Mouse (Mus musculus): ENCODE results near the gene Rbm8a. TPM values are rescaled to one million over a fixed set of nuclear protein-coding genes. Genes with fewer than 3 reads are reported as not detected.
A peak's percentile ranks its signal among the peaks of the same experiment; 100 is the strongest.

The Rbm8a gene
- total RNA-seq, 2 experiments from 2014 or later, result 51.4 to 52.0 TPM

DNA sequence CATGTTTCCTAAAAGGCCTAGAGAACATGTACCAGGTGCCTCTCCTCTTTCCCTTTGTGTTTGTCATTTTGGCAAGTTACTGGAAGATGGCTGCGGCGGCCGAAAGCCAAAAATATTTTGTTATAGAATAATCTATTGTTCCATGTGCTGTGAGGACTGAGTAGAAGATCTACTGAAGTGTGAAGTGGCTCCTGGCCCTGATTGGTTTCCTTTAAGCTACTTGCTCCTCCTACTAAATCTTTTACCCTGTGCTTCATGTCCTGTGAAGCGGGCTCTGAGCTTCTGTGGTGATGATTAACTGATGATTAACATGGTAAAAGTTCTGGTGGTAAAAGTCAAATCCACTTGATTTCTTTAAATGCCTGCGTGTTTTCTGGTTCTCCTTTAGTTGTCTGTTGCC lies 37.2 kb downstream of the Rbm8a start:
- Histone ChIP-seq H3K4me3 (no peak overlapping the region), H3K27ac (no peak overlapping the region)
- no peak for DNase-seq (ENCODE audit: low spot score in 2 of 2)
- TF ChIP-seq CTCF (conservative IDR thresholded peaks at IDR 0.05), result no peak

- Histone ChIP-seq H3K4me3 (no peak overlapping the region), H3K27ac (no peak overlapping the region)
- peak; percentile 62 for TF ChIP-seq CTCF (conservative IDR thresholded peaks at IDR 0.05)
- DNase-seq (ENCODE audit: low spot score in 2 of 2), result no peak
Observed at GRCm38 (mm10) chr3:96667316-96667715, 37.6 kb downstream of the Rbm8a start.

- TF ChIP-seq CTCF (conservative IDR thresholded peaks at IDR 0.05), result no peak
- DNase-seq (ENCODE audit: low spot score in 2 of 2), result no peak
- H3K4me3 ChIP-seq, result no peak overlapping the region
Observed at GRCm38 (mm10) chr3:96668424-96669067, 38.8 kb downstream of the Rbm8a start.

DNA sequence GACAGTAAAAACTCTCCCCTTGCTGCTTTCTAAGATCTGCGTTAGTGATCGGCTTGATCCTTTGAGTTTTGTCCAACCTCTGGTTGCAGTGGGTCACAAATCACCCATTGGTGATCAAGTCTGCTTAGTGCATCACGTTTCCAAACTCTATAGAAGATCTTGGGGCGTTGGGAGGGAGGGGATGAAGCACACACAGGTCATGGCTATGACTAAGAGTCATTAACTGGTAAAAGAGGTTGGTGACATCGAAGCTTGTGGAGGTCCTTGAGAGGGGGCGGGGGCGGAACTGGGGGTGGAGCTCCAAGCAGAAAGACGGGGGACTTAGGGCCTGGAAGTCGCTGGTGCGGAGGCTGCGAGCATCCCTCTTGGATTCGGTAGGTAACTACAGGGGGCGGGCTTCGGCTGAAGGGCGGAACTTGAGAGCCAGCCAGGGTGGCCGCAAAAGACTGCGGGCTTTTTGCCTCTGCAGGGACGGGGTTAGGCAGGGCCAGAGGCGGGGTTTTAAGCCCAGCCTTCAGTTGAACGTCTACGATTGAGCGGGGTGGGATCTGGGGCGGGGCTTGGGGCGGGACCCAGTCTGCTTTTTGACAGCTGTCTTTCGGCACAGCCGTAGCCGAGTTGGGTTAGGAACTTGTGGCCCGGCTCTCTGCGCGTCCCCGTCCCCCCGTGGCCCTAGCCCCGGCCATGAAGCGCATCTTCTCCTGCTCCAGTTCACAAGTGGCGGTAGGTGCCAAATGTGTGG lies 40.2 kb downstream of the Rbm8a start, which contains the start of gene Ankrd35:
Gene Ankrd35 (plus strand): TSS at position 405 of the 742 bp plus-strand sequence.
- peak; percentile 59 to 66 for DNase-seq (ENCODE audit: low spot score in 2 of 2)
- TF ChIP-seq CTCF (conservative IDR thresholded peaks at IDR 0.05), result peak; percentile 55
- H3K27ac ChIP-seq, result peak within 1 kb of the TSS; percentile 70; the same call in 1 of the 2 replicates
- H3K4me3 ChIP-seq, result peak within 1 kb of the TSS; percentile 71

More at GRCm38 (mm10) chr3:96668424-96669067, 38.8 kb downstream of the Rbm8a start:
- H3K27ac ChIP-seq, result no peak overlapping the region

DNA sequence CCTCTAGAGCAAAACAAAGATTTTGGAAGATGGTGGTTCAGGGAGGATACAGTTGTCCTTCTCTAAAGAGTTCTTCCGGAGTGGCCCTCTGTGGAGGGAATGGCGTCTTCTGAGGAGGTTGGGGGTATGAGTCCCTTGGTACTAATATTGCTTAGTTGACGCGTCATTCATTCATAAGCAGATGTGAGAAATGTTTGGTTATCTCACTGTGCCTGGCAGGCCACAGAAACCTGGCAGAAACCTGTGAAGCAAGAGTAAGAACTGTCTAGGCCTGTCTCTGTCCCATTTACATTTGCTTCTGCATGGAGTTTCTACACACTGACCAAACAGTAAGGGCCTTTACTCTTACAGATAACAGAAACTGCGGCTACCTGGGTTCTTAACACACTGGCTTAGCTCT lies 41.8 kb downstream of the Rbm8a start:
- Histone ChIP-seq H3K4me3 (no peak overlapping the region), H3K27ac (no peak overlapping the region)
- no peak for TF ChIP-seq CTCF (conservative IDR thresholded peaks at IDR 0.05)
- DNase-seq (ENCODE audit: low spot score in 2 of 2), result no peak

GRCm38 (mm10) chr3:96673514-96673913 lies 43.8 kb downstream of the Rbm8a start:
- no peak overlapping the region for H3K4me3 ChIP-seq
- no peak for TF ChIP-seq CTCF (conservative IDR thresholded peaks at IDR 0.05)
- no peak for DNase-seq (ENCODE audit: low spot score in 2 of 2)
- H3K27ac ChIP-seq, result no peak overlapping the region

DNA sequence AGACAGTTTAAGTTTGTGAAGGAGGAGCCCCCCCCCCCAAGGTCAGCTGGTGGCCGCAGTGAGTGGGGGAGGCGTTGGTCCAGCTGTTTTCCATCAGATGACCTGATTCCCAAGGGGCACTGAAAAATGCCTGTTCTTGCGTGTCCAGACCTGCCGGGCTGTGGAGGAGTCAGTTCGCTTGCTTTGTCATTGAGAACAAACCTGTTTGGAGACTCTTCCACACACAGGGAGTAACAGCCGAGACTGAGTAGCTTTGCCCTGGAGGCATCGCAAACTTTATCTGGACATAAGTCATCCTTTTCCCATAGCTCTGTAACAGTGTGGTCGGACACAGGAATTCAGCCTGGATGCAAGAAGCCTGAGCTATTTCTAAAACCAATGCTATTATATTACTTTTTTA lies 44.7 kb downstream of the Rbm8a start:
- TF ChIP-seq CTCF (conservative IDR thresholded peaks at IDR 0.05), result no peak
- no peak overlapping the region for H3K4me3 ChIP-seq

DNA sequence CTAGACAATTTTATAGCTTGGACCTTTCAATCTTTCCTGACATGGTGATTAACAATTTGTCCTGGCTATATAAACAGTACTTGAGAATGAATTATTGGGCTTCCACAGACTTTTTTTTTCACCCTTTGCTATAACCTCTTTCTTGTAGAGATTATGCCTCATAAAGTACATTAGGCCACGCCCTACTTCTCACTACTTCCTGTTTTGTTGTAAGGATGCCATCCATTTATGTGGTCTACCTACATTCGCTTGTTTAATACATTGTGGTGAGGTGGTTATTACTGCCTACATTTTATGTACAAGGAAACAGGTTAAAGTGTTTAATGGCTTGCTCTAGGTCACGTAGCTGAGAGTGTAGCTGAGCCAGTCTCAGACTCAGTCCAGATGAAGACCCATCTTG lies 45.4 kb downstream of the Rbm8a start:
- H3K4me3 ChIP-seq, result no peak overlapping the region
- no peak for DNase-seq (ENCODE audit: low spot score in 2 of 2)
- no peak overlapping the region for H3K27ac ChIP-seq
- TF ChIP-seq CTCF (conservative IDR thresholded peaks at IDR 0.05), result no peak

More for the DNA sequence above, 44.7 kb downstream of the Rbm8a start:
- H3K27ac ChIP-seq, result no peak overlapping the region
- DNase-seq (ENCODE audit: low spot score in 2 of 2), result no peak

- Histone ChIP-seq H3K4me3 (no peak overlapping the region), H3K27ac (no peak overlapping the region)
- TF ChIP-seq CTCF (conservative IDR thresholded peaks at IDR 0.05), result no peak
- DNase-seq (ENCODE audit: low spot score in 2 of 2), result no peak
Observed at GRCm38 (mm10) chr3:96675690-96676089, 46.0 kb downstream of the Rbm8a start.

DNA sequence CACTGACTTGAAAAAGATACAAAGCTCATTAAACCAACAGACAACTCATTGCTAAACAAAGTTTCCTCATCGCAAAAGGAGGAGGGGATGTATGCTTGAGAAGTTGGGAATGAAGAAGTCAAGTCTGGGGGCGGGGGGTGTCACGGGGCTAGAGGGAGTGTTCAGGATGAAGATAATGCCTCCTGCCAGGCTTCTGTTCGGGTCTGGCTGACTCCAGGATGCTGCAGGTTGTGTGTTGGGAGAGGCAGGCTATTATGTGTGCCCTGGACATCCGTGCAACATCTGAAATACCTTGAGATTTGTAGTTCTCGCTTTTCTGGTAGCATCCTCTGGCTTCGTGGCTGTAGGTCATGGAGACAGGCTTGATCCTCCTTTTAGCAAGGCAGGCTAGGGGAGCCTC lies 48.7 kb downstream of the Rbm8a start:
- DNase-seq (ENCODE audit: low spot score in 2 of 2), result no peak
- TF ChIP-seq CTCF (conservative IDR thresholded peaks at IDR 0.05), result no peak
- no peak overlapping the region for H3K4me3 ChIP-seq
- no peak overlapping the region for H3K27ac ChIP-seq

DNA sequence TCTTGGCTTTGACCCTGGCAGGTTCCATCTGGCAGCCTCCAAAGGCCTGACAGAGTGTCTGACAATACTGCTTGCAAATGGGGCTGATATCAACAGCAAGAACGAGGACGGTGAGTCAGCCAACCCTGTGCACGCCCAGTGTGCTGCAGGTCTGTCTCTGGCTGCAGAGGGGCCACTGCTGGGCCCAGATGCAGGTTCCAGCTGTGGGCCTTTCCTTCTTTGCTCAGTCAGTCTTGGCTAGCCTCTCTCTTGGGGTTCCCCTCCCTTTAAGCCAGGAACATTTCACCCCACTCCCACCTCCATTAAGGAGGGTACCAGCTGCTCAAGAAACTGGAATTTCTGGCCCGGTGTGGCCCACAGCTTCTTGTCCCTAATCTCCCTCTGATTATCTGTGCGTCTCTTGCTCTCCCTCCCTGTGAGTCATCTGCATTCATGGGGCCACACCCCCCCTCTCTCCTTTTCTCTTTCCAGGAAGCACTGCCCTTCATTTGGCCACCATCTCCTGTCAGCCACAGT lies 49.5 kb downstream of the Rbm8a start:
- no peak for DNase-seq (ENCODE audit: low spot score in 2 of 2)
- no peak for TF ChIP-seq CTCF (conservative IDR thresholded peaks at IDR 0.05)
- H3K4me3 ChIP-seq, result no peak overlapping the region
- no peak overlapping the region for H3K27ac ChIP-seq

GRCm38 (mm10) chr3:96680269-96680956 lies 50.7 kb downstream of the Rbm8a start:
- DNase-seq (ENCODE audit: low spot score in 2 of 2), result no peak
- Histone ChIP-seq H3K27ac (no peak overlapping the region), H3K4me3 (no peak overlapping the region)
- no peak for TF ChIP-seq CTCF (conservative IDR thresholded peaks at IDR 0.05)

Other genes starting within 250 kb of the Rbm8a start
- gene BC107364, start 177.6 kb upstream of the Rbm8a start, total RNA-seq (2021), result not detected
- gene Hfe2, start 104.8 kb upstream of the Rbm8a start, total RNA-seq (2021), result under 1 TPM in 1 of 2 experiments, not detected in 1; 0.23 TPM
- 10 to 100 TPM; 22.6 to 36.4 TPM for gene Txnip, start 72.0 kb upstream of the Rbm8a start, total RNA-seq (2021)
- not detected for gene Gm16253, start 52.9 kb upstream of the Rbm8a start, total RNA-seq (2021)
- 10 to 100 TPM; 32.1 to 34.4 TPM for gene Polr3gl, start 35.8 kb upstream of the Rbm8a start, total RNA-seq (2021)
- 10 to 100 TPM; 55.2 to 56.7 TPM for gene Ankrd34a, start 33.3 kb upstream of the Rbm8a start, total RNA-seq (2021)
- gene Lix1l, start 28.8 kb upstream of the Rbm8a start, total RNA-seq (2021), result 10 to 100 TPM; 29.0 to 29.1 TPM
- gene Pex11b, start 5.4 kb downstream of the Rbm8a start, total RNA-seq (2021), result 10 to 100 TPM; 57.1 to 59.6 TPM
- gene Gm42957, start 5.5 kb downstream of the Rbm8a start, total RNA-seq (2021), result under 1 TPM; 0.12 to 0.87 TPM
- 1 to 10 TPM; 2.0 to 3.1 TPM for gene Itga10, start 15.7 kb downstream of the Rbm8a start, total RNA-seq (2021)
- gene Ankrd35, start 40.2 kb downstream of the Rbm8a start, total RNA-seq (2021), result 1 to 10 TPM; 6.3 to 6.7 TPM
- gene Pias3, start 66.5 kb downstream of the Rbm8a start, total RNA-seq (2021), result 10 to 100 TPM; 32.5 to 44.4 TPM
- 10 to 100 TPM; 15.0 to 16.2 TPM for gene Nudt17, start 78.6 kb downstream of the Rbm8a start, total RNA-seq (2021)
- 10 to 100 TPM; 23.5 to 24.0 TPM for gene Polr3c, start 97.7 kb downstream of the Rbm8a start, total RNA-seq (2021)
- 10 to 100 TPM; 59.7 to 61.3 TPM for gene Rnf115, start 97.7 kb downstream of the Rbm8a start, total RNA-seq (2021)
- gene Pdzk1, start 199.4 kb downstream of the Rbm8a start, total RNA-seq (2021), result under 1 TPM in 1 of 2 experiments, not detected in 1; 0.33 TPM
- gene Cd160, start 199.4 kb downstream of the Rbm8a start, total RNA-seq (2021), result not detected

Data from layer of hippocampus, adult 2 months (tissue).